Mouse (Mus musculus): Measurements from ENCODE around the gene Ifna5. TPM values are rescaled to one million over a fixed set of nuclear protein-coding genes. Genes with fewer than 3 reads are reported as not detected.
"Not testable (repeated sequence)": the region's sequence is repeated elsewhere in the genome, so short reads cannot be mapped to it uniquely, and the experiment has no call there.

Ifna5 gene
- not detected for polyA plus RNA-seq (2017; shearing (Covaris generic))

- ATAC-seq = not testable (repeated sequence)
Observed at GRCm38 (mm10) chr4:88835225-88835624, at the start of gene Ifna5. TSS of gene Ifna5 (plus strand) at chr4:88835525.

- ATAC-seq = not testable (repeated sequence)
Observed at GRCm38 (mm10) chr4:88788402-88788801, 46.9 kb upstream of the Ifna5 start, which contains the start of gene Gm13277. TSS of gene Gm13277 (plus strand) at chr4:88788632.

GRCm38 (mm10) chr4:88791250-88791649 is 44.1 kb upstream of the Ifna5 start, which contains the start of gene Gm13278:
TSS of gene Gm13278 (plus strand) at chr4:88791550.
- ATAC-seq = not testable (repeated sequence)

GRCm38 (mm10) chr4:88793936-88794675 is 41.2 kb upstream of the Ifna5 start, which contains the start of gene Gm13275:
TSS of gene Gm13275 (plus strand) at chr4:88794487.
- ATAC-seq = not testable (repeated sequence)

GRCm38 (mm10) chr4:88797097-88797496 is 38.2 kb upstream of the Ifna5 start, which contains the start of gene Gm13279:
TSS of gene Gm13279 (plus strand) at chr4:88797397.
- not testable (repeated sequence) for ATAC-seq

- ATAC-seq = not testable (repeated sequence)
Observed at GRCm38 (mm10) chr4:88799365-88799764, 36.0 kb upstream of the Ifna5 start, which contains the start of gene Gm13285. TSS of gene Gm13285 (plus strand) at chr4:88799665.

GRCm38 (mm10) chr4:88802954-88803353 is 32.4 kb upstream of the Ifna5 start, which contains the start of gene Gm13287:
TSS of gene Gm13287 (plus strand) at chr4:88803254.
- ATAC-seq = not testable (repeated sequence)

GRCm38 (mm10) chr4:88805231-88805630 is 30.1 kb upstream of the Ifna5 start, which contains the start of gene Gm13288:
TSS of gene Gm13288 (plus strand) at chr4:88805531.
- ATAC-seq = not testable (repeated sequence)

- not testable (repeated sequence) for ATAC-seq
Observed at GRCm38 (mm10) chr4:88805761-88806160, 29.6 kb upstream of the Ifna5 start.

- ATAC-seq = no peak
Observed at GRCm38 (mm10) chr4:88815928-88816327, 19.4 kb upstream of the Ifna5 start, which contains the start of gene Ifna7. TSS of gene Ifna7 (plus strand) at chr4:88816228.

GRCm38 (mm10) chr4:88819659-88820058 is 15.7 kb upstream of the Ifna5 start, which contains the start of gene Ifna11:
TSS of gene Ifna11 (plus strand) at chr4:88819959.
- ATAC-seq = no peak

- peak; percentile 78 for ATAC-seq
Observed at GRCm38 (mm10) chr4:88822995-88823394, 12.3 kb upstream of the Ifna5 start.

GRCm38 (mm10) chr4:88827116-88827515 is 8.2 kb upstream of the Ifna5 start, which contains the start of gene Ifna6:
TSS of gene Ifna6 (plus strand) at chr4:88827416.
- not testable (repeated sequence) for ATAC-seq

- peak; percentile 74 for ATAC-seq
Observed at GRCm38 (mm10) chr4:88830523-88830922, 4.8 kb upstream of the Ifna5 start.

GRCm38 (mm10) chr4:88838828-88839227 is 3.5 kb downstream of the Ifna5 start:
- peak; percentile 71 for ATAC-seq

- ATAC-seq = no peak
Observed at GRCm38 (mm10) chr4:88840058-88840457, 4.7 kb downstream of the Ifna5 start.

GRCm38 (mm10) chr4:88841438-88841911 is 6.2 kb downstream of the Ifna5 start, which contains the start of gene Ifna4:
TSS of gene Ifna4 (plus strand) at chr4:88841861.
- no peak for ATAC-seq

- peak; percentile 71 for ATAC-seq
Observed at GRCm38 (mm10) chr4:88845334-88845733, 10.0 kb downstream of the Ifna5 start.

- ATAC-seq = no peak
Observed at GRCm38 (mm10) chr4:88849698-88850097, 14.4 kb downstream of the Ifna5 start, which contains the start of gene Ifna1. TSS of gene Ifna1 (plus strand) at chr4:88850087.

GRCm38 (mm10) chr4:88851026-88851763 is 15.9 kb downstream of the Ifna5 start:
- ATAC-seq = no peak

GRCm38 (mm10) chr4:88859214-88859613 is 23.9 kb downstream of the Ifna5 start:
- no peak for ATAC-seq

GRCm38 (mm10) chr4:88863309-88863708 is 28.0 kb downstream of the Ifna5 start:
- no peak for ATAC-seq
